Comparison of ENCODE assay signal across 14 mouse cellular contexts in the genomic region with DNA sequence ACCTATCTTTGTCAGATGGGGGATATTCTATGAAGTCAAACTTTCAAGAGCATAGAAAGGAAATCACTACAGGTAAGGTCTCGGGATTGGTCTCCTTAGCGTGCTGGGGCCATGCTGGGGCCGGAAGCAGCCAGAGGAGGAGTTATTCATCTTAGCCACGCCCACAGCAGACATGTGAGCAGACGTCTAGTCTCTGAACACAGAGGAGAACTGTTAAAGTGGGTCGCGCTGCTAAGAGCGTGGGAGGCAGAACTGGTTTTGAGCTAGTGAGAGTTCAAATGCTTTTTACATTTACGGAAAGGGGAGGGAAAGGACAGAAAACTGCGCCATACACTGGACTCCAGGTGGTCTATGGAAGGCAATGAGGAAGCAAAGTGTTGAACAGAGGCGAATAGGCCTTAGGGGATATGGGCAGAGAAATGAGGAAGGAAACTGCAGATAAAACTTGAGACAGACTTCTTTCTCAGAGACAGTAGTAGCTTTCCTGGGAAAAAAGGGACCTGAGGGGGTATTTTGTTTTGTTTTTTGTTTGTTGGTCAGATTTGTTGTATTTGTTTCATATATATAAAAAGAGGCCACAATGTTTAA. TPM values are rescaled to one million over a fixed set of nuclear protein-coding genes. Genes with fewer than 3 reads are reported as not detected.
DNase-seq lines count a peak whose midpoint lies in the region; ATAC-seq lines count a peak whose summit lies in the region.
"Had no signal": no experiment of that assay in that cellular context is flagged by ENCODE, and none has a peak within 500 bp of the region (broad histone marks: within the 10 kb centered on the region; RNA-seq: fewer than 3 reads in every experiment).

No protein-coding gene starts in this region.

- WGBS in liver, embryonic 15.5 days (ENCODE audit: insufficient replicate concordance): 28% methylated on average over 11 of the region's 11 CpGs
- WGBS in heart, embryonic 10.5 days: 73% methylated on average over 11 of the region's 11 CpGs

- H3K9ac ChIP-seq in liver, embryonic 15.5 days: no peak overlapping the region
- H3K9ac ChIP-seq: forebrain, postnatal 0 days; limb, embryonic 12.5 days had no signal

- H3K27ac ChIP-seq in liver, embryonic 15.5 days (replicated peaks): no peak overlapping the region
- no peak overlapping the region for H3K27ac ChIP-seq in heart, embryonic 10.5 days
- H3K27ac ChIP-seq: limb, embryonic 12.5 days had no signal

- no peaks in the 10 kb centered on the region for H3K36me3 ChIP-seq in liver, embryonic 15.5 days (replicated peaks)
- H3K36me3 ChIP-seq in heart, embryonic 10.5 days: no peaks in the 10 kb centered on the region
- H3K36me3 ChIP-seq: limb, embryonic 12.5 days had no signal

- peak; percentile 31 for DNase-seq in lung, postnatal 36 days
- no peak for DNase-seq in lung, postnatal 10 days
- DNase-seq in MEL-GATA-1-ER (ENCODE audit: extremely low read depth, low read depth): peak; percentile 6
- DNase-seq in thymus, postnatal 10 days (ENCODE audit: low spot score in 2 of 2): peak; percentile 44 to 49
- DNase-seq in adrenal gland, postnatal 14 days: no peak
- DNase-seq in heart, embryonic 10.5 days (ENCODE audit: low spot score): no peak
- DNase-seq in gastrocnemius, adult 8-10 months (ENCODE audit: low spot score in 2 of 2): no peak
- DNase-seq: adrenal gland, adult 8-10 months; cerebellum, adult 11-12 months; forebrain, postnatal 0 days had no signal

- no peak overlapping the region for H3K4me3 ChIP-seq in liver, embryonic 15.5 days (replicated peaks)
- no peak overlapping the region for H3K4me3 ChIP-seq in heart, embryonic 10.5 days
- H3K4me3 ChIP-seq: limb, embryonic 12.5 days; myocyte had no signal

- peak overlapping the region; percentile 14; the same call in 1 of the 2 replicates for H3K4me2 ChIP-seq in liver, embryonic 15.5 days
- H3K4me2 ChIP-seq: limb, embryonic 12.5 days had no signal

- no peak for ATAC-seq in liver, embryonic 15.5 days (ENCODE audit: insufficient read depth)
- ATAC-seq: forebrain, postnatal 0 days; hindbrain, embryonic 16.5 days had no signal

- no peaks in the 10 kb centered on the region for H3K27me3 ChIP-seq in liver, embryonic 15.5 days
- H3K27me3 ChIP-seq in heart, embryonic 10.5 days (ENCODE audit: insufficient read depth, poor library complexity, severe bottlenecking): no peaks in the 10 kb centered on the region
- H3K27me3 ChIP-seq: limb, embryonic 12.5 days had no signal

- no peaks in the 10 kb centered on the region for H3K9me3 ChIP-seq in liver, embryonic 15.5 days (replicated peaks)
- H3K9me3 ChIP-seq in heart, embryonic 10.5 days: no peaks in the 10 kb centered on the region
- H3K9me3 ChIP-seq: limb, embryonic 12.5 days had no signal

- 0 out of 2 replicates have a peak, but pooled peaks cover 3% of the 10 kb centered on the region for H3K4me1 ChIP-seq in liver, embryonic 15.5 days (replicated peaks)
- H3K4me1 ChIP-seq in heart, embryonic 10.5 days: peaks cover 20% of the 10 kb centered on the region
- H3K4me1 ChIP-seq: limb, embryonic 12.5 days had no signal

RNA-seq across cellular contexts. Expression of a gene that starts 22.0 kb away (rescaled TPM):
- 1.1 and 1.9 TPM in 2 replicates for polyA plus RNA-seq in liver, embryonic 15.5 days (2015; fragmentation: Nextera tagmentation; extraction: Ambion mirVana)
- 93.7 and 96.6 TPM in 2 replicates for total RNA-seq in adrenal gland, postnatal 14 days (2021)
- polyA plus RNA-seq in heart, embryonic 10.5 days (2016; fragmentation: Nextera tagmentation; extraction: Ambion mirVana): 0.17 and 0.60 TPM in 2 replicates
- under 1 TPM in 1 of 4 experiments, not detected in 3; 0.46 TPM for total RNA-seq in gastrocnemius, adult 8-10 months (2022)
- total RNA-seq: forebrain, postnatal 0 days had no signal
- polyA plus RNA-seq: forebrain, postnatal 0 days; myocyte had no signal

Comparison
In these comparisons a context has a peak if more than half of its experiments do, and no peak if none do; other contexts are left out.
1. DNase-seq: peak in lung, postnatal 36 days (single experiment), MEL-GATA-1-ER (single experiment) and thymus, postnatal 10 days (2 of 2); none in lung, postnatal 10 days (single experiment), adrenal gland, postnatal 14 days (single experiment), heart, embryonic 10.5 days (single experiment) and gastrocnemius, adult 8-10 months (0 of 2).
2. RNA of a gene that starts 22.0 kb away (total RNA-seq): 93.7 to 96.6 TPM in adrenal gland, postnatal 14 days; 0.46 TPM in gastrocnemius, adult 8-10 months; every median in the first group is over 10 times any median in the second.